Mouse (Mus musculus) MEL (cell line): ENCODE measurements around the gene Mms22l. TPM values are rescaled to one million over a fixed set of nuclear protein-coding genes. Genes with fewer than 3 reads are reported as not detected.

Experiments
- DNase-seq: peaks from one replicate; pipeline ENCODE4 v3.0.0; 2011; ENCODE audit warnings: low read depth, low spot score
- H3K27ac ChIP-seq: 2 replicates; pipeline ENCODE4 v1.5.1; 2012; ENCODE audit warnings: low read depth, mild to moderate bottlenecking, control low read depth, low read length, moderate library complexity; ENCODE audit not compliant: control insufficient read depth
- H3K27me3 ChIP-seq, 2 experiments: fragments of 150-350 bp in 1 of 2; sonication (generic) in 1 of 2; 2 replicates each; pipeline ENCODE4 v1.6.1; 2012; ENCODE audit warnings: low read length in 2 of 2, mild to moderate bottlenecking in 2 of 2, improper control_type of control experiment in 1 of 2, moderate library complexity in 1 of 2; ENCODE audit not compliant: insufficient read depth in 2 of 2, control insufficient read depth in 1 of 2
- H3K36me3 ChIP-seq, 2 experiments: 2 replicates each; pipeline ENCODE4 v1.6.1; 2012 to 2014; ENCODE audit warnings: low read length in 2 of 2, improper control_type of control experiment in 1 of 2, inconsistent platforms in 1 of 2, mild to moderate bottlenecking in 1 of 2; ENCODE audit not compliant: insufficient read depth in 2 of 2, control insufficient read depth in 1 of 2
- H3K4me1 ChIP-seq, 2 experiments: fragments of 150-350 bp in 1 of 2; sonication (generic) in 1 of 2; 2 replicates each; pipeline ENCODE4 v1.6.1; 2012; ENCODE audit warnings: low read length in 2 of 2, improper control_type of control experiment in 1 of 2, mild to moderate bottlenecking in 1 of 2; ENCODE audit not compliant: insufficient read depth in 2 of 2, control insufficient read depth in 1 of 2
- H3K4me3 ChIP-seq, 2 experiments: fragments of 150-350 bp in 1 of 2; sonication (generic) in 1 of 2; 2 replicates each; pipeline ENCODE4 v1.5.1; 2012; ENCODE audit warnings: low read depth in 2 of 2, low read length in 2 of 2, mild to moderate bottlenecking in 2 of 2, moderate library complexity in 2 of 2, control low read depth in 1 of 2, improper control_type of control experiment in 1 of 2; ENCODE audit not compliant: control insufficient read depth in 1 of 2, insufficient read depth in 1 of 2
- H3K79me2 ChIP-seq: 2 replicates; pipeline ENCODE4 v1.6.1; 2012; ENCODE audit warnings: mild to moderate bottlenecking, low read length, moderate library complexity; ENCODE audit not compliant: control insufficient read depth, poor library complexity, insufficient read depth
- H3K9ac ChIP-seq: 2 replicates; pipeline ENCODE4 v1.6.1; 2012; ENCODE audit warnings: low read depth, mild to moderate bottlenecking, control low read depth, low read length, moderate library complexity; ENCODE audit not compliant: control insufficient read depth, poor library complexity, severe bottlenecking
- H3K9me3 ChIP-seq: fragments of 150-350 bp; sonication (generic); replicated peaks from 2 replicates; pipeline ENCODE4 v1.6.1; 2012; ENCODE audit warnings: mild to moderate bottlenecking, low read length, improper control_type of control experiment, moderate library complexity; ENCODE audit not compliant: insufficient read depth
- CTCF ChIP-seq, 3 experiments: IDR thresholded peaks in 2 of 3; conservative IDR thresholded peaks in 1 of 3; 2 replicates each; pipeline ENCODE4 v1.5.1; 2011 to 2012; ENCODE audit warnings: low read length in 3 of 3, low read depth in 2 of 3, mild to moderate bottlenecking in 2 of 3, improper control_type of control experiment in 1 of 3, inconsistent platforms in 1 of 3, mixed read lengths in 1 of 3, moderate library complexity in 1 of 3; ENCODE audit not compliant: control insufficient read depth in 1 of 3, insufficient read depth in 1 of 3, poor library complexity in 1 of 3, severe bottlenecking in 1 of 3
- GABPA ChIP-seq: IDR thresholded peaks from 2 replicates; pipeline ENCODE4 v1.6.1; 2012; ENCODE audit warnings: low read depth, mild to moderate bottlenecking, inconsistent platforms, low read length, improper control_type of control experiment, moderate library complexity
- JUND ChIP-seq: IDR thresholded peaks from 2 replicates; pipeline ENCODE4 v1.6.1; 2011; ENCODE audit warnings: low read depth, mild to moderate bottlenecking, improper control_type of control experiment, low read length
- MAFK ChIP-seq: IDR thresholded peaks from 2 replicates; pipeline ENCODE4 v1.6.1; 2011; ENCODE audit warnings: low read depth, mild to moderate bottlenecking, low read length, improper control_type of control experiment, borderline replicate concordance
- MAZ ChIP-seq: IDR thresholded peaks from 2 replicates; pipeline ENCODE4 v1.6.1; 2012; ENCODE audit warnings: low read depth, mild to moderate bottlenecking, inconsistent platforms, low read length, improper control_type of control experiment
- MXI1 ChIP-seq: IDR thresholded peaks from 2 replicates; pipeline ENCODE4 v1.6.1; 2011; ENCODE audit warnings: mild to moderate bottlenecking, low read depth, low read length, improper control_type of control experiment
- NRF1 ChIP-seq: IDR thresholded peaks from 2 replicates; pipeline ENCODE4 v1.6.1; 2014; ENCODE audit warnings: low read depth, mild to moderate bottlenecking, inconsistent platforms, low read length, improper control_type of control experiment, moderate library complexity; ENCODE audit not compliant: poor library complexity, insufficient read depth, severe bottlenecking
- POLR2AphosphoS5 ChIP-seq: IDR thresholded peaks from 2 replicates; pipeline ENCODE4 v1.6.1; 2012; ENCODE audit warnings: low read depth, borderline replicate concordance, mild to moderate bottlenecking, inconsistent platforms, low read length, moderate library complexity, mixed read lengths
- RAD21 ChIP-seq: IDR thresholded peaks from 2 replicates; pipeline ENCODE4 v1.6.1; 2011; ENCODE audit warnings: mild to moderate bottlenecking, low read depth, low read length, improper control_type of control experiment
- RCOR1 ChIP-seq: IDR thresholded peaks from 2 replicates; pipeline ENCODE4 v1.6.1; 2012; ENCODE audit warnings: low read depth, mild to moderate bottlenecking, inconsistent platforms, low read length, improper control_type of control experiment
- SIN3A ChIP-seq: IDR thresholded peaks from 2 replicates; pipeline ENCODE4 v1.6.1; 2012; ENCODE audit warnings: low read length, improper control_type of control experiment, inconsistent platforms
- SMC3 ChIP-seq: IDR thresholded peaks from 2 replicates; pipeline ENCODE4 v1.6.1; 2011; ENCODE audit warnings: low read depth, low read length, improper control_type of control experiment
- TCF12 ChIP-seq: IDR thresholded peaks from 2 replicates; pipeline ENCODE4 v1.6.1; 2014; ENCODE audit warnings: low read depth, mild to moderate bottlenecking, inconsistent platforms, low read length, improper control_type of control experiment, moderate library complexity
- USF1 ChIP-seq: IDR thresholded peaks from 2 replicates; pipeline ENCODE4 v1.6.1; 2014; ENCODE audit warnings: low read depth, mild to moderate bottlenecking, inconsistent platforms, low read length, improper control_type of control experiment, moderate library complexity
- USF2 ChIP-seq, 2 experiments: IDR thresholded peaks; 2 replicates each; pipeline ENCODE4 v1.6.1; 2011 to 2012; ENCODE audit warnings: improper control_type of control experiment in 2 of 2, low read length in 2 of 2, borderline replicate concordance in 1 of 2, inconsistent platforms in 1 of 2, low read depth in 1 of 2, mild to moderate bottlenecking in 1 of 2; ENCODE audit not compliant: insufficient read depth in 1 of 2
- ZC3H11A ChIP-seq: IDR thresholded peaks from 2 replicates; pipeline ENCODE4 v1.6.1; 2012; ENCODE audit warnings: low read depth, mild to moderate bottlenecking, inconsistent platforms, low read length, improper control_type of control experiment
- ZKSCAN1 ChIP-seq: IDR thresholded peaks from 2 replicates; pipeline ENCODE4 v1.6.1; 2012; ENCODE audit warnings: low read depth, mild to moderate bottlenecking, inconsistent platforms, low read length, improper control_type of control experiment, moderate library complexity
- polyA plus RNA-seq, 2 experiments: library from polyadenylated mRNA; stranded (reverse) in 1 of 2; unstranded in 1 of 2; fragments of >175 nt in 1 of 2; fragments of >200 nt in 1 of 2; gene quantifications; 2 replicates each; pipeline versions ENCODE4 v1.2.1 to v1.2.4; 2012; ENCODE audit warnings: low replicate concordance in 2 of 2, low read depth in 1 of 2; ENCODE audit not compliant: insufficient read length in 2 of 2, insufficient read depth in 1 of 2, missing spikeins in 1 of 2
- total RNA-seq: library from RNA; depleted of rRNA; stranded (reverse); fragments of 300-350 nt; gene quantifications from 2 replicates; pipeline ENCODE4 v1.2.3, GENCODE M21; 2012

The Mms22l gene
- total and polyA plus RNA-seq, 3 experiments = 40.3 to 46.3 TPM; not detected in 1

DNA sequence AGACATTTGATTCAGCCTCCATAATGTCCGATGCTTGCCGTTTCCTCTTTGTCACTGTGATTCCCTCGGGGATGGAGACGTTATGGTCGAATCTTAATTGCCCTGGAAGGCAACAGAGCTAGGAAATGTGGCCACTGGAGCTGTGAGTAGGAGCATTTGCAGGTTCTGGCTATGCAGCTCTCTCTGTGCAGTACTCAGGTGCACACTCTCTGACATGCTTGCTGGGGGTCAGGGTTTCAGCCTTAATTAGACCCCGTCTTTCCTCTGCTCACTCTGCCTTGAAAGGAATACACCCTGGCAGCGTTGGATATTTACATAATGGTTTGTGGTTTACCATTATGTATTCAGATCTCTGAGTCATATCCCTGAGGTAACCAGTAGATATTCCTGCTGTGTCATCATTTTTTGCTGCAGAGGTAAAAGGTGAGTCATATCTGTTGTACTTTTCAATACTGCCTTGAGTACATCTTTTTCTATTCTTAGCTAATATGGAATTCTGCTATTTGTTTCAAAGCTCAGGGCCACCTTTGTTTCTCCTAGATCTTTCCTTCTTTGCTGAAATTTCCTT lies 72.8 kb downstream of the Mms22l start:
- no peaks in the 10 kb centered on the region for H3K9me3 ChIP-seq
- peaks cover 2% of the 10 kb centered on the region; the same call in 1 of the 2 replicates for H3K79me2 ChIP-seq
- H3K4me3 ChIP-seq = no peak overlapping the region
- H3K4me1 ChIP-seq = no peaks in the 10 kb centered on the region
- no peaks in the 10 kb centered on the region for H3K27me3 ChIP-seq
- TF ChIP-seq MAFK (peak; percentile 76; the same call in 1 of the 2 replicates), NRF1 (no peak)
- no peak overlapping the region for H3K9ac ChIP-seq
- H3K27ac ChIP-seq = no peak overlapping the region
- H3K36me3 ChIP-seq = peaks cover 0 to 12% of the 10 kb centered on the region in 2 experiments; a peak in 3 of 4 replicates
- DNase-seq = peak; percentile 19

GRCm38 (mm10) chr4:24574276-24574675 lies 78.0 kb downstream of the Mms22l start:
- TF ChIP-seq ZC3H11A = peak; percentile 49; the same call in 1 of the 2 replicates
- peak; percentile 62 for TF ChIP-seq SMC3
- peak; percentile 68 for TF ChIP-seq RAD21
- TF ChIP-seq NRF1 = no peak
- TF ChIP-seq CTCF (IDR thresholded peaks at IDR 0.05 in 2 of 3, conservative IDR thresholded peaks at IDR 0.05 in 1 of 3; ENCODE audit: control insufficient read depth in 1 of 3, insufficient read depth in 1 of 3, low read depth in 2 of 3, low read length in 3 of 3, poor library complexity in 1 of 3, severe bottlenecking in 1 of 3) = peak; percentile 81 to 92 (median 84)
- TF ChIP-seq, all 39 proteins: peak for 4
- no peaks in the 10 kb centered on the region; the same call in 1 of the 2 replicates for H3K79me2 ChIP-seq
- peaks cover 0 to 5% of the 10 kb centered on the region in 2 experiments; a peak in 2 of 4 replicates for H3K4me1 ChIP-seq
- no peak overlapping the region for H3K4me3 ChIP-seq
- DNase-seq = peak; percentile 81
- H3K9ac ChIP-seq = no peak overlapping the region
- H3K9me3 ChIP-seq = no peaks in the 10 kb centered on the region
- H3K36me3 ChIP-seq = peaks cover 2 to 16% of the 10 kb centered on the region in 2 experiments; a peak in 2 of 4 replicates
- no peaks in the 10 kb centered on the region for H3K27me3 ChIP-seq
- H3K27ac ChIP-seq = no peak overlapping the region

GRCm38 (mm10) chr4:24577594-24577993 lies 81.3 kb downstream of the Mms22l start:
- no peak for DNase-seq
- TF ChIP-seq USF1 (no peak), TCF12 (no peak), MAZ (no peak), USF2 (IDR thresholded peaks at IDR 0.05; ENCODE audit: borderline replicate concordance in 1 of 2, insufficient read depth in 1 of 2, low read depth in 1 of 2, low read length in 2 of 2) (no peak), RCOR1 (no peak), CTCF (IDR thresholded peaks at IDR 0.05 in 2 of 3, conservative IDR thresholded peaks at IDR 0.05 in 1 of 3; ENCODE audit: control insufficient read depth in 1 of 3, insufficient read depth in 1 of 3, low read depth in 2 of 3, low read length in 3 of 3, poor library complexity in 1 of 3, severe bottlenecking in 1 of 3) (no peak), ZKSCAN1 (no peak), GABPA (no peak), MXI1 (no peak), POLR2AphosphoS5 (no peak), SIN3A (no peak), JUND (no peak)
- H3K27ac ChIP-seq = no peak overlapping the region
- no peaks in the 10 kb centered on the region; the same call in 1 of the 2 replicates for H3K79me2 ChIP-seq
- H3K4me1 ChIP-seq = peaks cover 0 to 5% of the 10 kb centered on the region in 2 experiments; a peak in 2 of 4 replicates
- H3K9me3 ChIP-seq = no peaks in the 10 kb centered on the region
- H3K36me3 ChIP-seq = peaks cover 2 to 35% of the 10 kb centered on the region in 2 experiments; a peak in 2 of 4 replicates
- H3K9ac ChIP-seq = no peak overlapping the region
- H3K27me3 ChIP-seq = no peaks in the 10 kb centered on the region
- H3K4me3 ChIP-seq = no peak overlapping the region
